Mouse (Mus musculus) spleen, postnatal 10 days (tissue): ENCODE results near the gene Ferd3l.

Experiments used
- DNase-seq, 2 experiments: peaks; one replicate each; pipeline ENCODE4 v3.0.0; 2021 to 2022; ENCODE audit warnings: low spot score in 2 of 2

Gene Ferd3l

GRCm38 (mm10) chr12:33965661-33966360 lies 37.6 kb downstream of the Ferd3l start:
- no peak for DNase-seq

DNA sequence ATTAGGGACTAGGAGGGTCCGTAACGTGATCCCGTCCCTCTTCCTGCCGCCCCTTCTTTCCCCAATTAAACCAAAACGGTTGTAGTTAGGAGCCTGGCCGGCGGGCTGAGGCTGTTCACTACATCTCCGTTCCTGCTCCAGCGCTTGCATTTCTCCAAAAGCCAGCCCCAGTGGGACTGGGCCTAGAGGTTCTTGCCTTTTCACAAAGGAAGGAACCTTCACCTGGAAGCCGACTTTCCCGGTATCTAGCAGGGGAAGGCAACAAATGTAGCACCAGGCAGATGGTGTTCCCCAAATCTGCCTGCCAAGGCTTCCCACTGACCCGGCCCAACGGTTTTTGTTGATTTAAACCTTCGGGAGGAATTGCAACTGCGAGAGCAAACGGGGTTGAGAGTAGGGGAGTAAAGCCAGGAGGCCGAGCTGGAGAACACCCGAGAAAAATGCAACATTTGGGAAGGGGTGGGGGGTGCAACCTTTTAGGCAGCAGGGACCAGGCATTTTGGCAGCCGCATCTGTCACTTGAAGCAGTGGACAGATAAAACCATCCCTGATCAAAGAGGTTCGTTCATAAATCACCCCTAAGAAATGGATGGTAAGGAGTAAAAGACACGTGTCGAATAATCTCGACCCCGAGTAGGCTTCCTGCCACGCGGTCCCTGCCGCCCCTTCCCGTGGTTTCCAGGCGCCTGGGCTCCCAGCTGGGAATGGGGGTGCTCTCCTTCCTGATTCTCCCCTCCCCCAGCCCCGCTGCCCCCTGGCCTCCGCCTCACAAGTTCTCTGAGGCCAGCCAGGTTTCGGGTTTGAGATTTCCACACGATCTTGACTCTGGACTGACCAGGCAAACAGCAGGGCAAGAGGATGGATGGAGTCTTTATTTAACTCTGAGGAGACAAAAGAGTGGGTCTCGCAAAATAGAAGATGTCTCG lies 38.5 kb downstream of the Ferd3l start:
- DNase-seq, result no peak

DNA sequence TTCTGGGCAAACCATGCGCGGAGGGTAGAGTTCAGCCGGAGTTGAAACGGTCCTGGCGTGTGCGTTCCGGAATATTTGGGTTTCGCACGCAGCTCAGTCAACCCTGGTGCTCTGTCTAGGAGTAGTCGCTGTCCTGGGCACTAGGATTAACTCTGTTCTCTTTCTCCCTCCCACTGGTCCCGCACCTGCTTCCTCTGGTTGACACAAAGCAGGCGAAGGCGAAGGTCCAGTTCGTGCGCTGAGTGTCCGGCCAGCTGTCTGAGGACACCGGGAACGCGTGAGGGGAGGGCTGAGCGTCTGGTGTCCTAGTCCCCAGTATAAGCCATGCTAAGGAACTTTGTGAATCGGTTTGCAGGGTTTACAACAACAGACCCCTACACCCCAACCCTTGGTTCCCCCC lies 39.3 kb downstream of the Ferd3l start:
- DNase-seq, result no peak

- DNase-seq, result no peak
Observed at GRCm38 (mm10) chr12:33968041-33968897, 40.0 kb downstream of the Ferd3l start.

GRCm38 (mm10) chr12:33968898-33969178 lies 40.6 kb downstream of the Ferd3l start:
- DNase-seq, result no peak
